Mouse (Mus musculus) WW6 (cell line): Measurements from ENCODE around the gene D5Ertd579e.
"Not testable (repeated sequence)": the region's sequence is repeated elsewhere in the genome, so short reads cannot be mapped to it uniquely, and the experiment has no call there.

ENCODE experiments used
- DNase-seq: peaks from one replicate; pipeline ENCODE4 v3.0.0-alpha.2; 2013; ENCODE audit warnings: low read depth, low spot score

D5Ertd579e gene

DNA sequence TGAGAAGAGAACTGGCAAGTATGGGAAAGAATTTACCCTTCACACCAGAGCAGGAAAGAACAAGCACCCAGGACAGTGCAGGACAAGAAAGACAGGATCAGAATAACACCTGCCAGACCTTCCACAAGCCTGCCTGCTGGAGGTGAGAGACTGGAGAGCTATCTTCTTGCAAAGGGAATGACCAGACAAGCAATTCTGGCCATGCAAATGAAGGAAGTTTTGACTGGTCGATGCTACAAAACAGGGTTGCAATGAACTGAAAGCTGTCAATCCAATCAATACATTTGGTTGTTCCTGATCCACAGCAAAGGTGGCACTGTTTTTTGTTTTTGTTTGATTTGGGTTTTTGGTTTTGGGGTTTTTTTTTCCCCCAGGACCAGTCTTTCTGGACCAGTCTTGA is 12.2 kb downstream of the D5Ertd579e start:
- no peak for DNase-seq

DNA sequence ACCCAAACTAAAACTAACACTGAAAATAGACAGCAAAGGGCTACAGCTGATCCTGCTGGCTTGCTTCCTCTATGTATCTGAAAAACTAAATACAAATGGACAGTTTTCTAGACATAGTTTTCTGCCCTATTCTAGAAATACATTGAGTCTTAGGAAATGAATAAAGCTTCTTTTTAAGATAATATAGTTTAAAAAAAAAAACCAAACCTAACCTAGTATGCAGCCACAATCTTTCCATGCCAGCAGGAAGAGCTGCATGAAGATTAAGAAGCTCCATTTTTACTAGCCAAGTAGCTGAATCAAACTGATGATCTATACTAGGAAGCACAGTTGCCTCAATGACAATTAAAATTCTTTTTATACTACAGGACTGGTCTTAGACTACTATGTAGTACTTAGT is 14.6 kb downstream of the D5Ertd579e start:
- DNase-seq, result no peak

DNA sequence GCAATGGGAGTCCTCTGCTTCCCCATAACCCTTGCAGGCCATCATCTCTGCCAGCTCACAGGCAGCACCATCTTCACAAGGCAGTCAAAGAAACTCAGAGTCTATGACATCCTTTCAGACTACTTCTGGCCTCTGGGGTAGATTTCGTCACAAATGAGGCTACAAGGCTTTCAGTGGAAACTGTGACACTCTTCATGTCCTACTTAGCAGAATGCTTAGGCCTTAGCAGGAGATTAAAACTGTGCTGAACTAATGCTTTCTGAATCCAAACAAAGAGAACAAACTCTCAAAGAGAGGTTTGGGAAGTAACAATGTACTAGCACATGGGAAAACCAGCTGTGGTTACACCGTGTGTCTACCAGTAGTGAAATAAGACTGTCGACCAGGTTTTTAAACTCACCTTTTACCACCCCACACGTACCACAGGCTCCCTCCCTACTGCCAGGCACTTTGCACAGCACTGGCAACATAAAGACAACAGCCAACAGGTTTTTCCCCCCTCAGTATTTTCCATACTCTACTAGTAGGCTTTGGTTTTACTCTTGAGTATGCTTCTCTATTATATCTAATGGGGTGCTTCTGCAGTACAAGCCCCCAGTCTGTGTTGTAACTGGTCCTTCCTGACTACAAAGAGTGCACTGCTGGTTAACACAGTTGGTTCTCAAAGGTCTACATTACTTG is 15.8 kb downstream of the D5Ertd579e start:
- DNase-seq, result no peak

DNA sequence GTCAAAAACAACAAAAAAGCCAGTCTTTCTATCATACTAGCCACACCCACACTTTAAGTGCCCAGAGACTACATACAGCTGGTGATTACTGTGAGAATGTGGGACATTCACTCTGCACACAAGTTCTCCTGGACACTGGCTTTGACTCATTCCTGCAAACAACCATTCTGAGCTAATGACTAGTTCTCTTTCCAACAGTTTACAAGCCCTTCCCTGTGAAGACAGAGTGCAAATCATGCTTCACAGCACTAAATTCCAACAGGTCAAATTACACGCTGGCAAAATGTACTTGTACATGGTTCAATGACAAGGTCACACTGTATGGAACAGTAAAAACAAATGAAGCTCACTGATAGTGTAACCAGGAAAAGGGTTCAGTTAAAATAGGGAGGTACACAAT is 17.0 kb downstream of the D5Ertd579e start:
- no peak for DNase-seq

DNA sequence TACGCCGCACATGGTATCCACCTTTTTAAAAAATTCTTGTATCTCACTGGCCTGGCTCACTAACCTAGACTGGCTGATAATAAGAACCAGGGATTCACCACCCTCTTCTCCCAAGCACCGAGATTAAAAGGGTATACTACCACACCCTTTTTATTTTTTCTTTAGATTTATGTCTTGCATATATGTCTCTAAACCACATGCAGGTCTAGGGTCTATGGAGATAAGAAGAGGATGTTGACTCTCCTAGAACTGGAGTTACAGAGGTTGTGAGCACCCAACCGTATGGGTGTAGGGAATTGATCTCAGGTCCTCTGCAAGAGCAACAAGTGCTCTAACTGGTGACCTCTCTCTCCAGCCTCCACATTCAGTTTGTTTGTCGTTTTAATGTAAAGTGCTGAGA is 17.9 kb downstream of the D5Ertd579e start:
- no peak for DNase-seq

DNA sequence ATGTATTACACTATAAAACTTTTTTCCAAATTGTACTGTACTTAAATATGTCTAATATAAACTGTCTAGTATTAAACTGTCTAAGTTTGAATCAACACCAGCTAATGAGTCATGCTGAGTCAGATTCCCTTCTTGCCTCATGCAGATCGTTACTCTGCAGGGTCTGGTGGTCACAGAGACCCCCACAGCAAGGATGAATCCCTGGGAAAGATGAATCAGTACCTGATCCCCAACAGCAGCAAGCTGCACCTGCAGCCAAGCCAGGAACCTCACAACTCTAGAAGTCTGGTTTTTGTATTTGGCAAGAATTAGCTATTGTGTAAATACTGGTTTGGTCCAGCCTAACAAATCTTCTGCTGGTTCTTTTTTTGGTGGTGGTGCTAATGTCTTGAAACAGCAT is 20.4 kb downstream of the D5Ertd579e start:
- DNase-seq, result no peak

DNA sequence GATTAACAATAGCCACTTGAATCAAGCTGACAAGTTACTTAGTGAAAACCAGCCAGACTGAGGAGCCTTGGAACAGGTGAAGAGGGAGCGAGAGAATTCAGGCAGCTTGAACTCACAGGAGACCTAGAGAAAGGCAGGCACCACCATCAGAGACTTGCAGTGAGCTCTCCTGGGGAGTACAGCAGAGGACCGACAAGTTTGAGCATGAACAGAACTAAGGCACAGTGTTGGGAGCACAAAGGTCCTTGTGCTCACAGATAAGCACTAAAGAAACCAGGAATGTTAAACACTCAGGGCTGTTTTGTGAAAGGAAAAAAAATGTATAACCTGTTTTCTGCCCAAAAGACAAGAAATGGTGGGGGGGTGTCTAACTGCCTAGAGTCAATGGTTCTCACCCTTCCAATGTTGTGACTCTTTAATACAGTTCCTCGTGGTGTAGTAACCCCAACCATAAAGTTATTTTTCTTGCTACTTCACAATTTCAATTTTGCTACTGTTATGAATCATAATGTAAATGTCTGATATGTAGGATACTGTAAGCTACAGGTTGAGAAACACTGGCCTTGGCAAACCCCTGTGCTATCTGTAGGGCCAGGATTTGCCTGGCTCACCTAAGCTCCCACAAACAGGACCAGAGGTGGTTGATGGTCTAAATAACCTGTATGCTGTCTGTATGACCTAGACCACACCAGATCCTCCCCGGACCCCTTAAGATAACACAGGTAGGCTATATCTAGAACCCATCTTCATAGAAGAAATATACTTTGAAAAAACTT is 21.0 kb downstream of the D5Ertd579e start:
- DNase-seq, result no peak

DNA sequence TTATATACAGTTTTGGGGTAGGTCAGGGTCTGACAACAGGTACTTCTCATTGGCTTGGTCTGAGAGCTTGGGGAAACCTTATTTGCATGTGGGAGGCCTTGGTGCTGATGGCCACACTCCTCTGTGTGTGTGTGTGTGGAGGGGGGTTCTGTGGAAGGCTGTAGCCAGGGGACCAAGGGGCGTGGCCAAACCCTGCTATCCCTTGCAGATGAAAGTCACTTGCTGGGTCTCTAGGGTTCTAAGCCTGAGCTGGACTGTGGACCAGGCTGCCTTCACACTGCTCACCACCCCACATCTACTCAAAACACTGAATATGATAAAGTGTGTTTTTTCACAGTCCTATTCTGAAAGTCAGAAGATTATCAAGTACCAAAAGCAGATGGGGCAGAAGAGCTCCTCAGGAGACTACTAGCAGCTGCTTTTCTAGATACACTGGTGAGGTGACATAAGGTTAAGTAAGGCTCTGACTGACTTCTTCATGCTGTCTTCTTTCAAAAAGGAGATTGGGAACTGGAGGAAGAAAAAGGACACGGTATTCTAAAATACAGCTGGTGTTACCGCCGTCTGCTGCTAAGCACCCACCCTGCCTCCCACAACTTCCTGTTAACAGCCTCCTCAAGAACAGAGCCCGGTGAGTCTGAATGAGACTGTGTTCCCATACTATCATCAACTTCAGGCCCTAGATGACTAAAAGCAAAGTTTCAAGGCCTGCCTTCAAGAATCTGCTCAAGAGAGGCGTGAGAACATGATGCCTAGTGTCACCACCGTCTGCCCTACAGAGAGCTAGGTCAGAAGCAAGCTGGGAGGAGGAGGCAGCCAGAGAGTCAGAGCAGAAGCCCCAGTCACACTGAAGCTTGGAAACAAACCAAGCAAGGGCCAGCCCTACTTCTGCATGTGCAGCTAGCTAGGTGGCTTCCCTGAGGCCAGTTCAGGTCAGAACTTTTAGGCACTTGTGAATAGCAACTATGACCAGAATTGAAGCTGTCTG is 26.5 kb downstream of the D5Ertd579e start:
- no peak for DNase-seq

DNA sequence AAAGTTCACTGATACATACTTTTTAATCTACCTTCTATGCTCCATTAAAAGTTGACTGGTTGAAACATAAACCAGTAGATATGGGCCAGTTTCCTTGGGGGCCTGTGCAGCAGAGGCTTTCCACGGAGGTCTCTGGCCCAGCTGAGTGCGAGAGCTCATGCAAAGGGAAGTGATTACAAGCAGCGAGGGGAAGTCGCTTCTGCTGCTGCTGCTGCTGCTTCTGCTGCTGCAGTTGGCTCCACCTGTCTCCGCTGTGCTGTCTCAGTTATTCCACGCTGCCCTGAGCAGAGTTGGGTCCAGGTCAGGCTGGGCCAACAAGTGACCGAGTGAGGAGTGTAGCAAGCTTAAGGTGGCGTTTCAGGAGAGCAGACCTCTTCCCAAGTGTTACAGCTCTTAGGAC is 27.3 kb downstream of the D5Ertd579e start:
- DNase-seq, result no peak

DNA sequence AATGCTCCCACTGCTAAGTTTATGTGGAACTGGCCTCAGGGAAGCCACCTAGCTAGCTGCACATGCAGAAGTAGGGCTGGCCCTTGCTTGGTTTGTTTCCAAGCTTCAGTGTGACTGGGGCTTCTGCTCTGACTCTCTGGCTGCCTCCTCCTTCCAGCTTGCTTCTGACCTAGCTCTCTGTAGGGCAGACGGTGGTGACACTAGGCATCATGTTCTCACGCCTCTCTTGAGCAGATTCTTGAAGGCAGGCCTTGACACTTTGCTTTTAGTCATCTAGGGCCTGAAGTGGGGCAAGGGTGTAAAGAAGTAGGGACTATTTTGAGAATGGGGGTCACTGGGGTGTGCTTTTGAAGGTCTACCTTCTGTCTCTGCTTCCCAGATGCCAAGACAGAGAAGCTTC is 27.8 kb downstream of the D5Ertd579e start:
- not testable (repeated sequence) for DNase-seq

DNA sequence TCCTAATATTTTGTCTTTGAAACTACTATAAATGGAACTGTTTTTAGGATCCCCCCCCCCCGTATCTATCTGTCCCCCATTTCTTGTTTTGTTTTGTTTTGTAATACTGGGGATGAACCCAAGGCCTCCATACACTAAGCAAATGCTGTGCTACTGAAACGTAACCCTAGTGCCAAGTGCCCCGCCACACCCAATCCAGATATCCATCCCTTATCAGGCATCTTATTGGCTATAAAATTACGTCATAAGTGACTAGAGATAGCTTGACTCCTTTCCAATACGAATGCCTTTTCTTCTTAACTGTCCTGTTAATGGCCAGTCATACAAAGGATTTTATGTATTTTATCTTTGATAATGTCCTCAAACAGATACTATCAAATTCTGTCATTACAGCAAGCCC is 28.7 kb downstream of the D5Ertd579e start:
- no peak for DNase-seq

DNA sequence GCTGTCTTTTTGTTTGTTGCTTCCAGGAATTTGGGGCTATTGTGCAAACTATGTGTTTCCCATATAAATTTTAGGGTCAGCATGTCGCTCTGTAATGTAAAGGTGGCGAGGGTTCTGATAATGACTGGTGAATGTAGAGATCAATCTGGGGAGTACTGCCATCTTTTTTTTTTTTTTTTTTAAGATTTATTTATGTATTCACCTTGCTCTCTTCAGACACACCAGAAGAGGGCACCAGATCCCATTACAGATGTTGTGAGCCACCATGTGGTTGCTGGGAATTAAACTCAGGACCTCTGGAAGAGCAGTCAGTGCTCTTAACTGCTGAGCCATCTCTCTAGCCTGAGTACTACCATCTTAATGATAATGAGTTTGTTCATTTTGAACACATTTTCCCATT is 29.1 kb downstream of the D5Ertd579e start:
- not testable (repeated sequence) for DNase-seq

DNA sequence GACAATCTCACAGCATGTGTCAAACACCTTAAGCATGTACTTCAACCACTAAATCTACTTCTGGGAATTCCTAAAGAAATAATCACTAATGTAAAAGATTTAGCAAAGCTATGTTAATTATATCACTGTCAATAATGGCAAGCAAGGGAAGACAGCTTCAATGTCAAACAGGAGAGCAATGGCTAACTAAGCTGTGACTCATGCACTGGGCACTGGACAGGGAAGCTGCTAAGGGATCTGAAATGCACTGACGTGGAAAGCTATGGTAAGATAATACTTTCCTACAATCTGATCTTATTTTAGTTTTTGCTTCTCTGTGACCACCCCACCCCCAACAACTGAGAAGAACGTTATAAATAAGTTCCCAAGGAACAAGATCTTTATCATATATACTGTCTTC is 32.5 kb downstream of the D5Ertd579e start:
- DNase-seq, result no peak

DNA sequence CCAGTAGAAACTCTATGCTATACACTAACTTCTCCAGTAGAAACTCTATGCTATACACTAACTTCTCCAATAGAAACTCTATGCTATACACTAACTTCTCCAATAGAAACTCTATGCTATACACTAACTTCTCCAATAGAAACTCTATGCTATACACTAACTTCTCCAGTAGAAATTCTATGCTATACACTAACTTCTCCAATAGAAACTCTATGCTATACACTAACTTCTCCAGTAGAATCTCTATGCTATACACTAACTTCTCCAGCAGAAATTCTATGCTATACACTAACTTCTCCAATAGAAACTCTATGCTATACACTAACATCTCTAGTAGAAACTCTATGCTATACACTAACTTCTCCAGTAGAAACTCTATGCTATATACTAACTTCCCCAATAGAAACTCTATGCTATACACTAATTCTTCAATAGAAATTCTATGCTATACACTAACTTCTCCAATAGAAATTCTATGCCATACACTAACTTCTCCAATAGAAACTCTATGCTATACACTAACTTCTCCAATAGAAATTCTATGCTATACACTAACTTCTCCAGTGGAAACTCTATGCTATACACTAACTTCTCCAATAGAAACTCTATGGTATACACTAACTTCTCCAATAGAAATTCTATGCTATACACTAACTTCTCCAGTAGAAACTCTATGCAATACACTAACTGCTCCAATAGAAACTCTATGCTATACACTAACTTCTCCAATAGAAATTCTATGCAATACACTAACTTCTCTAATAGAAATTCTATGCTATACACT is 34.7 kb downstream of the D5Ertd579e start:
- DNase-seq, result not testable (repeated sequence)

DNA sequence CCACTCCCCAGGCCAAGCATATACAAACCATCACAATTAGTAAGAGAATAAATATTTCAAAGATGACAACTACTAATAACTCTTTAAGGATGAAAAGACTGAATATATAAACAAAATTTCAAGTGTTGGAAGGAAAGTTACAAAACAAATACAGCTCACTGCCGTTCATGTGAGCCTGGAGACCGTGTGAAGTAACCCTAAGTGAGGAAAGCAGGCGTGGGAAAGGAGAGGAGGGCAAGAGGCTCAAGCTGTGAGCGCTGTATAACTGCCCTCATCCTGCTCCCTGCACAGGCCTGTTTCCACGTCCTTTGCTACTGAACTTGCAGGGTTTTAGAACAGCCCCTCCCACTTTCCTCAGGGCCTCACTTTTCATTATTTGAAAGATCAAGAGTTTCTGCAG is 70.2 kb downstream of the D5Ertd579e start:
- DNase-seq, result no peak

DNA sequence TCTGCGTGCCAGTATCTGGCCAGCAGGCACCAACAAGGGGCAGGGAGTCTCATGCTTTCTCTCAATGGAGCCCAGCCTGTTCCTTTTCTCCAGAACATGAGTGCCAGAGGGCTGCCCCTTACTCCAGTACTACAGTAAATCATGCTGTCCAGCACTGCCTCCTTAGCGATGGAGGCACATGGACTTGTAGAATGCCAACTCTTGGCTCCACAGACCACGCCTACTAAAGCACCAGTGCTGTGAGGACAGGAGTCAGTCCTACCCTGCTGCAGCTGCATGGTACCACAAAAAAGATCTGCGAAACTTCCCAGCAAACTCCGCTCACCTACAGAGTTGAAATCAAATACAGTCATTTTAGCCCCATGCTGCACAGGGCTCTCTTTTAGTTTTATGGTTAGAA is 72.2 kb downstream of the D5Ertd579e start:
- no peak for DNase-seq

DNA sequence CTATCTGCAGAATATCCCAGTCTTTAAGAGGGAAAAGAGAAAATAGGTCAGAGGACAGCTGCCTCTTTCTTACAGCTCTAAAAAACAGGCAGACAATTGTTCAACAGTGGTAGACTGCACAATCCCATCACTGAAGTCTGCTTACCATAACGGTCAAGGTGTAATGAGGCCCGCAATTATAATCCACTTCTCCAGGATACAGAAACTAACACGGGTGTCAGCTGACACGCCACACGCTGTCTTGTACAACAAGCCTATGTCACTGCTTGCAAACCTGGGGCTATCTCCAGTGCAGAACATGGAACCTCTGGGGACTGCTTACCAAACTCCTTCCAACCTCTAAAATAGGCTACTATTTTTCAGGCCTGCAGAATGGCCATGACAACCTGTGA is 74.8 kb downstream of the D5Ertd579e start:
- DNase-seq, result no peak

DNA sequence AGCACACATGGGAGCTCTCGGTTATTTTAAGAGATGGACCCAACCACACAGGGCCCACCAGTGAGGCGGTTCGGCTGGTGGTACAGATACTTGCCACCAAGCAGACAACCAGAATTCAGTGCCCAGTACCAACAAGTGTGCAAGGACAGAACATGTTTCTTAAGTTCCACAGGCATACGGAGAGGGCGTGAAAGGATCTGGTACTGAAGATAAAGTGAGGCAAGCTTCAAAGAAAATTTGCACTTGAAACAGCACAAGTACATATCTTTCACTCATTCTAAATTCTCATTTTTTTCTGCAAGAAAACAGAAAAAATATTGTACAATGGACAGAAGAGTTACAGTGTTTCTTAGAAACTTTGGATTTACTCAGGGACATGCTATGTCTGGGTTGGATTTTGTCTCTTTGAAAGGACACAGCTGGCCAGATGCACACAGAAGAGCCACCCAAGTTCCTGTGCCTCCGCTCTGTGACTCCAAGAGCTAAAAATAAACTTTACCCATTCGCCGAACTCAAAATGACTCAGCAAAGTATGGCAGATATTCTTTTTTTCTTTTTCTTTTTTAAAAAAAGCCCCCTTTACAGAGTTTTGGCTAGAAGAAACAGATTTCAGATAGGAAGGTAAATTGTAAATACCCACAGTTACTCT is 75.3 kb downstream of the D5Ertd579e start:
- DNase-seq, result no peak

DNA sequence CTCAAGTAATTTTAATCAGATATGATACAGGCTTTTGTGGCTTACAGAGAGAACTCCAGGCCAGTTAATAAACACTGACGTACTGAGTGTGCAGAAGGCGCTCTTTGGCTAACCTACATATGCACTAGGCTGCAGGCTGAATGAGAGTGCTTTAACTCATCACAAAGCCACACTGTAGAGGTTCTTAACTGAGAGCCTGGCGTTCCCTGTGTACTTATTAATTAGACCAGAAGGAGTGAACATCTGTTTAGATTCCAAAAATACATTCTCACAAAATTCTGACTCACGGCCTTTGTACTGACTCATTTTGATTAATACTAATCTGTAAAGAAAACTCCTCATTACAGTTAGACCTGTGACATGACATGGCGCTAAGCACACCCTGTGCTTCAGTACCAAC is 76.9 kb downstream of the D5Ertd579e start:
- no peak for DNase-seq

DNA sequence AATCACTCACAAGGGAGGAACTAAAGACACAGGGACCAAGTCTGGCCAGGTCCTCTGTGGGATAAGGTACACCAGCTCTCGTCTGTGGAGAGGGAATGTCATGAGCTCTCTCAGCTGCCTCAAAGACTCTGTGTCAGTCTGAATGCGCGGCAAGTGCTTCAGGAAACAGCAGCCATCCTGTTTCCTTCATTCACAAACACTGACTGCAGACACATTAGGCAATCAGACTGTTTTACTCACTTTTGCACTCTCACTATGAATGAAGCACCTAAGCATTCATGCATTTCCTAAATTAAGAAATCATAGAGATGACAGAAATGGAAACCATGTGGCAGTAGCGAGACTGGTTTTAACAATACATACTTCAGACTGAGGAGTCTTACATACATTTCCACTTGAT is 77.5 kb downstream of the D5Ertd579e start:
- DNase-seq, result no peak

DNA sequence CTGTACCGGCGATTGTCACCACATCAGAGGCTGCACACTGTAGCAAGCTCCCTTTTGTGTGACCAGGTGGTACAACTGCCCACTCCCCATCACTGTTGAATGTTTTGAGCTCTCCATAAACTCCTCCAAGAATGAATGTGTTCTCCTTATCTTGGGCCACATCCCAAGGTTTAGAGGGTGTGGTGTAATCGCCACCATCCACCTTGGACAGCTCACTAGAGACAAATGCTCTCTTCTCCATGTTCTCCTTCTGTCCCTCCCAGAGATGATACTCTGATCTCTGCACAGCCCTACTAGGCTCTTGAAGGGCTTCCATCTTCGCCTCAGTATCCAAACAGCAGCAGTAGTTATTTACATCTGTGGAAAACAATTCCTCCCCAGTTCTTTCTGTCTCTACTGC is 81.7 kb downstream of the D5Ertd579e start:
- no peak for DNase-seq
